Mouse (Mus musculus) layer of hippocampus, postnatal 10 days (tissue): ENCODE data around the gene Pappa2. TPM values are rescaled to one million over a fixed set of nuclear protein-coding genes. Genes with fewer than 3 reads are reported as not detected.

Experiments
- DNase-seq, 2 experiments: peaks; one replicate each; pipeline ENCODE4 v3.0.0; 2021; ENCODE audit warnings: low spot score in 2 of 2
- total RNA-seq, 2 experiments: library from RNA; stranded (reverse); gene quantifications; 2 replicates each; pipeline ENCODE4 v1.2.3; 2021

The Pappa2 gene
- total RNA-seq, 2 experiments from 2014 or later, result 3.5 to 3.7 TPM

GRCm38 (mm10) chr1:158770036-158770655 lies 210.1 kb downstream of the Pappa2 start:
- no peak for DNase-seq

GRCm38 (mm10) chr1:158765842-158766241 lies 214.4 kb downstream of the Pappa2 start:
- no peak for DNase-seq

- no peak for DNase-seq
Observed at GRCm38 (mm10) chr1:158764727-158765126, 215.6 kb downstream of the Pappa2 start.

- DNase-seq, result no peak
Observed at GRCm38 (mm10) chr1:158764211-158764610, 216.1 kb downstream of the Pappa2 start.

GRCm38 (mm10) chr1:158748356-158749096 lies 231.8 kb downstream of the Pappa2 start:
- peak; percentile 5 to 16 for DNase-seq

GRCm38 (mm10) chr1:158741449-158741848 lies 238.8 kb downstream of the Pappa2 start:
- DNase-seq, result no peak

GRCm38 (mm10) chr1:158740949-158741348 lies 239.3 kb downstream of the Pappa2 start:
- no peak for DNase-seq

- no peak for DNase-seq
Observed at GRCm38 (mm10) chr1:158740161-158740766, 240.0 kb downstream of the Pappa2 start.

GRCm38 (mm10) chr1:158739132-158739919 lies 241.0 kb downstream of the Pappa2 start:
- no peak for DNase-seq

- DNase-seq, result peak; percentile 12 to 20
Observed at GRCm38 (mm10) chr1:158732868-158733496, 247.3 kb downstream of the Pappa2 start.

- peak; percentile 48 to 57 for DNase-seq
Observed at GRCm38 (mm10) chr1:158713301-158714095, 266.8 kb downstream of the Pappa2 start.

GRCm38 (mm10) chr1:158701336-158701735 lies 279.0 kb downstream of the Pappa2 start:
- DNase-seq, result no peak

- no peak for DNase-seq
Observed at GRCm38 (mm10) chr1:158700147-158700546, 280.1 kb downstream of the Pappa2 start.

- DNase-seq, result no peak
Observed at GRCm38 (mm10) chr1:158699276-158699675, 281.0 kb downstream of the Pappa2 start.

GRCm38 (mm10) chr1:158697859-158698569 lies 282.3 kb downstream of the Pappa2 start:
- DNase-seq, result no peak

GRCm38 (mm10) chr1:158697423-158697822 lies 282.9 kb downstream of the Pappa2 start:
- no peak for DNase-seq

- DNase-seq, result no peak
Observed at GRCm38 (mm10) chr1:158687726-158688125, 292.6 kb downstream of the Pappa2 start.

GRCm38 (mm10) chr1:158669971-158670592 lies 310.2 kb downstream of the Pappa2 start:
- peak; percentile 77 to 80 for DNase-seq

GRCm38 (mm10) chr1:158666001-158666400 lies 314.3 kb downstream of the Pappa2 start:
- no peak for DNase-seq
